Mouse (Mus musculus) C2C12 (cell line): ENCODE results near the gene Agpat1.

Experiments used
- CEBPB ChIP-seq: IDR thresholded peaks from one replicate; pipeline ENCODE4 v1.6.1; 2011; ENCODE audit warnings: low read depth, mild to moderate bottlenecking, control low read depth, moderate library complexity
- CTCF ChIP-seq: IDR thresholded peaks from one replicate; pipeline ENCODE4 v1.5.1; 2011; ENCODE audit not compliant: control insufficient read depth, insufficient read depth, insufficient read length
- MAX ChIP-seq: IDR thresholded peaks from one replicate; pipeline ENCODE4 v1.6.1; 2011; ENCODE audit warnings: mild to moderate bottlenecking, control low read depth
- MYOD1 ChIP-seq: IDR thresholded peaks from one replicate; pipeline ENCODE4 v1.6.1; 2011; ENCODE audit warnings: low read depth; ENCODE audit not compliant: control insufficient read depth, insufficient read length
- MYOG ChIP-seq: IDR thresholded peaks from one replicate; pipeline ENCODE4 v1.6.1; 2011; ENCODE audit not compliant: control insufficient read depth, insufficient read length; ENCODE audit errors: extremely low read depth

GRCm38 (mm10) chr17:34613054-34613645 is 9.1 kb downstream of the Agpat1 start:
- TF ChIP-seq CTCF, result no peak
- TF ChIP-seq MYOD1, result no peak
- no peak for TF ChIP-seq CEBPB
- TF ChIP-seq MYOG, result no peak
- TF ChIP-seq MAX, result no peak
